Mouse (Mus musculus) kidney, adult 18-20 months (tissue): ENCODE results near the gene Olfr1186.
"Not testable (repeated sequence)": the region's sequence is repeated elsewhere in the genome, so short reads cannot be mapped to it uniquely, and the experiment has no call there.

Source experiments
- DNase-seq: peaks from one replicate; pipeline ENCODE4 v3.0.0; 2021

Gene Olfr1186

DNA sequence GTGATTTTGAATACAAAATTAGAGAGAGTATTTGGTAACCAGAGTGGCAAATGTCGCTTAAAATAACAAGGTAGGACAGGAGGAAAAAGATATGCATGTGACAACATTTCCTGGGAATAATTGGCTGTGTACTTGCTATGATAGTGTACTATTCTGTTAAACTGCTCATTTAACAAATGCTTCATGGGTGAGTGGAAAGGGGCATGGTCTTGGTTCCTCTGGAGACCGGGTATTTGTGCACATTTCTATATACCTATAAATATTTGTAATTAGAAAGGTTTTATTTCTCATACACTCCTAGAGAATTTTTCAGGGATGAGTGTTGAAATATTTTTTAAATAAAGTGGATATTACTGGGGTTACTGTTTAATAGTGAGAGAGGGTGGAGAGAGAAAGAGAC, at the start of gene Olfr1186:
Olfr1186 (plus strand) TSS at position 301 of the 400 bp plus-strand sequence.
- DNase-seq: no peak

DNA sequence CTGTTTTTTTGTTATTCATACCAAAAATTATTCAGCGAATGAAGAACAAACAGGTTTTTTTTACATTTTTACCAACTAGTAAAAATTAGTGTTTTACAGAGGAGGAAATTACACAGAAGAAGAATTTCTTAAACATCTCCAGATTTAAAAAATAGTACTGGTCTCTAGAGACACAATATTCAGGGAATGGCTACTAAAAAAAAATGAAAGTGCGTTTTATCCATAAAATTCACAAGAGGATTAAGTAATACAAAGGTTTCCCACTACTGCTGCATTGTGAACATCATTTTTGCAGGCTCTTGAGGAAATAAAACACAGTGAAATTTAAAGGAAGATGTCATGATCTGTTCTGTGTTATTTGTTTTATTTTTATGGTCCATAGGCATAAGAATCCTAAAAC, 35.1 kb upstream of the Olfr1186 start, which contains the start of gene Olfr1184:
Olfr1184 (plus strand) TSS at position 301 of the 400 bp plus-strand sequence.
- no peak for DNase-seq

DNA sequence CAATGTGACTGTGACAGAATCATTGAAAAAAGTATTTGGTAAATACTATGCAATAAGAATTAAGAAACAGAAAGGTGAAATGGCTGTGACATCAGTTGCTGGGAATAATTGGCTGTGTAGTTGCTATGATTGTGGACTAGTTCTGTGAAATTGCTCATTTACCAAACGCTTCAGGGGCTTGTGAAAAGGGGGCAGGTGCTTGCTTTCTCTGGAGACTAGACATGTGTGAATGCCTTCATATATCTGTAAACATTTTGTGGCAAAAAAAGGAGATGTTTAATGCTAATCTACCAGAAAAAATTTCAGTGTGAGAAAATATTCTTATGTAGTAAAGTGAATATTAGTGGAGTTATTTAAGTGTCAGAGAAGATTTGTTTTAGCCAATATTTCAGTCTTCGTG, 25.3 kb upstream of the Olfr1186 start, which contains the start of gene Olfr1185-ps1:
Olfr1185-ps1 (plus strand) TSS at position 301 of the 400 bp plus-strand sequence.
- DNase-seq: no peak

DNA sequence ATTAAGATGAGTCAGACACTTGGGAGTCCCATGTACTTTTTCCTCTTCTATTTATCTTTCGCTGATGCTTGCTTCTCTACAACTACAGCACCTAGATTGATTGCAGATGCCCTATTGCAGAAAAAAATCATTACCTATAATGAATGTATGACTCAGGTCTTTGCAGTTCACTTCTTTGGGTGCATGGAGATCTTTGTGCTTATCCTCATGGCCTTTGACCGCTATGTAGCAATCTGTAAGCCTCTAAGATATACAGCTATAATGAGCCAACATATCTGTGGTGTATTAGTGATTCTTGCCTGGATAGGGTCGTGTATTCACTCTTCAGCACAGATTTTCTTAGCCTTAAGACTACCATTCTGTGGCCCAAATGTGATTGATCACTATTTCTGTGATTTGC, 7.4 kb downstream of the Olfr1186 start:
- DNase-seq: no peak

DNA sequence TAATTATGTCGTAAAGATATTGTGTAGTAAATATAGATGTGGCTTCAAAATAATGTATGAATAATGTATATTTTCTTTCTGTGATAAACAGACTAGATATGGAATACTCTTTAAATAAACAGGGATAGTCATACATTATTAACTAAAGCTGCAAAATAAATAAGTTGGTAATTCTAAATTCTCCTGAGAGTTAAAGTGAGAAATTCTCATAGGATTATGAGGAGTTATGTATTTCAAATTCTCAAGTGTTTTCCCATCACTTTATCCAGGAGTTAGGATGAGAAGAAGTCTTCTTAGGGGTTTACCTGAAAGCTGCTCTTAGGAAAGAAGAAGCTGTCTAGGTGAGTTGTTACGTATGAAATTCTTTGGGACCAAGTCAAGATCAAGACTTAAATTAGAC, 38.3 kb downstream of the Olfr1186 start, which contains the start of gene Olfr1188:
Olfr1188 (plus strand) TSS at position 301 of the 400 bp plus-strand sequence.
- no peak for DNase-seq

DNA sequence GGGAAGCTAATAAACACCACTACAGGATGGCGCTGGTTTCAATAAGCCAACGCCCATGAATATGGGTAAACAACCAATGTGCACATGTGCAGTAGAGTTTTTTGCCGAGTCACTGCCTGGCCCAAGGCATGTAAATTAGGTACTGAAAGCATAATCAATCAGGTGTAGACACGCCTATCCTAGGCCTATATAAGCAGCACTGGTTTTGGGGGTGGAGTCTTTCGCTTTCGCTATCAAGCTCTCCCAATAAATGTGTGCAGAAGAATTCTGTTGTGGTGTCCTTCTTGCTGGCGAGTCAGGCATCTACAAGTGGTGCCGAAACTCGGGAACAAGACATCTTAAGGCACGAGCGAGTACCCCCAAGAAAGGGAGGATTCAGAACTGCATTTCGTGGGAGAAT, 54.3 kb downstream of the Olfr1186 start:
- DNase-seq: not testable (repeated sequence)
